Mouse (Mus musculus) embryonic stem cell, embryonic (primary cell): ENCODE results near the gene Iqschfp.

Experiments used
- CTCF ChIA-PET, 4 experiments: fragments of 300-600 bp in 2 of 4; fragments of 350-600 bp in 2 of 4; sonication (Branson Sonifier 250); formaldehyde crosslinking; loops; one replicate each; lab custom pipeline; 2022; ENCODE audit warnings: inconsistent platforms in 2 of 4; lab: Charles Lee
- POLR2A ChIA-PET, 4 experiments: fragments of 300-600 bp in 2 of 4; fragments of 350-600 bp in 2 of 4; sonication (Branson Sonifier 250); formaldehyde crosslinking; loops; one replicate each; lab custom pipeline; 2022; ENCODE audit warnings: antibody characterized with exemption in 4 of 4, inconsistent platforms in 1 of 4; lab: Charles Lee

Gene Iqschfp

GRCm38 (mm10) chr3:68656607-68657352 lies 764.7 kb downstream of the Iqschfp start:
- POLR2A ChIA-PET, result interaction anchor here in 1 of 4 experiments (1.0 kb wide), 1 partner anchor 18 kb away, joined by 3 read pairs; no protein-coding TSS in a partner anchor
- CTCF ChIA-PET, result no interaction called here

DNA sequence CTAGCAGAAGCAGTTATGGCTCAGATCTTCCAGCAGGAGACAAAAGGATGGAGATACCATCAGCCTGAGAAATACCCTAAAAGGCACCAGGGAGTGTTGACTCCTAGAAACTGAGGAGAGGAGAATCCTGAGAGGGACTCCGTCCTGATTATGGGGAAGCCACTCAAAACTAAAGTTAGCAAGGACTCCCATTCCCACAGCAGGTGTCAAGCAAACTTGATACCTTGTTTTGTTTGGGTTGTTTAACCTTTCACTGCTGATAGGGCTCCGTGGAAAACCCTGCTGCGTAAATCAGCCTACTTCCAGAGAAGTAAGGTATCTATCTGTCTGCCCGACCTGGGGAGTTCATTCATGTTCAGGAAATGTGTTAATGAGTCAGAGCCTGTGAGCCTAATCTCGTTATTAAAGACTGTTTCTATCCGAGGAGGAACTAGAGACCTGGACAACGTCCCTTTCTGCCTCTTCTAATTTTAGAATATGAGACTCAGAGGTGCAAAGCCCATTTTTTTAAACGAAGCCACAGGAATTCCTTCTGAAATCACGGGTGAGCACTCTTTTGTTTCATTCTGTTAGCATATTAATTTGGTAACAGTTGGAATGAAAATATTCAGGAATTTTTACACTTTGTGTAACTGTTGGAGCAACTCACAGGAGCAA lies 765.7 kb downstream of the Iqschfp start:
- ChIA-PET POLR2A (no interaction called here), CTCF (no interaction called here)

DNA sequence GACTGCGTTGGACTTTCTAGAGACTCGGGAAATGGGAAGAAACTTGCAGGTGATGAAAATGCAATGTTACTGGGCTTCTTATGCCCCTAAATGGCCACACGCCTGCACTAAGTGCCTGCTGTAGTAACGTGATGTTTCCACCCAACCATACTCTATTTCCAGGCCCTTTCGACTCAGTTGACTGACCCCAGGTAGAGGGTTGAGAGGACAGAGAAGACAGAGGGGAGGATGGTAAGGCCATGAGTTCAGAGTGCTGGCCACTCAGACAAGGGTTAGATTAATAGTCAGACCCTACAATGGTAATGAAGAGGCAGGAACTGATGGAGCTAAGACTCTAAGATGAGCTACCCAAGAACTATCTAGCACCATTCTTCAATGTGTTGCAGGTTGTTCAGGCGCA lies 768.0 kb downstream of the Iqschfp start:
- POLR2A ChIA-PET, result no interaction called here
- CTCF ChIA-PET, result no interaction called here

GRCm38 (mm10) chr3:68660538-68660937 lies 768.5 kb downstream of the Iqschfp start:
- ChIA-PET CTCF (no interaction called here), POLR2A (interaction anchor here in 1 of 4 experiments (0.5 kb wide), 1 partner anchor 86 kb away, joined by 4 read pairs; no protein-coding TSS in a partner anchor)

GRCm38 (mm10) chr3:68662386-68662785 lies 770.4 kb downstream of the Iqschfp start:
- ChIA-PET CTCF (no interaction called here), POLR2A (no interaction called here)

DNA sequence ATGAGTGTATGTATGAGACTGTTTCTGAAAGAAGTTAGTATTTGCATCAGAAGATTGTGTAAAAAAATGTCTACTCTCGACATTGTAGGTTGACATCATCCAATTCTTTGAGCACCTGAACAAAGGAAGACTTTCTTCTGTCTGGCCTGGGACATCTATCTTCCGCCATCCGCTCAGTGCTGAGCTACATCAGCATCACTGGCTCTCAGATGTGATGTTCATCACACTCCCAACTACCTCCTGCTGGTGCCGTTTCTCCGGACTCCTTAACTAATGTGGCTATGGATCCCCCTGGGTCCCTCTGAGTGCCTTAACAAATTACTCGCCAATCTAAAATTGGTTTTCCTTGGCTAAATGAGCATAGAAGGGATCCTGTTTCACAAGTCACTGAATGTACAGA lies 772.3 kb downstream of the Iqschfp start:
- CTCF ChIA-PET, result no interaction called here

GRCm38 (mm10) chr3:68666377-68666776 lies 774.3 kb downstream of the Iqschfp start:
- CTCF ChIA-PET, result no interaction called here
- POLR2A ChIA-PET, result no interaction called here

More for the DNA sequence above, 772.3 kb downstream of the Iqschfp start:
- POLR2A ChIA-PET, result no interaction called here

- CTCF ChIA-PET, result no interaction called here
- POLR2A ChIA-PET, result no interaction called here
Observed at GRCm38 (mm10) chr3:68667852-68668251, 775.8 kb downstream of the Iqschfp start.

DNA sequence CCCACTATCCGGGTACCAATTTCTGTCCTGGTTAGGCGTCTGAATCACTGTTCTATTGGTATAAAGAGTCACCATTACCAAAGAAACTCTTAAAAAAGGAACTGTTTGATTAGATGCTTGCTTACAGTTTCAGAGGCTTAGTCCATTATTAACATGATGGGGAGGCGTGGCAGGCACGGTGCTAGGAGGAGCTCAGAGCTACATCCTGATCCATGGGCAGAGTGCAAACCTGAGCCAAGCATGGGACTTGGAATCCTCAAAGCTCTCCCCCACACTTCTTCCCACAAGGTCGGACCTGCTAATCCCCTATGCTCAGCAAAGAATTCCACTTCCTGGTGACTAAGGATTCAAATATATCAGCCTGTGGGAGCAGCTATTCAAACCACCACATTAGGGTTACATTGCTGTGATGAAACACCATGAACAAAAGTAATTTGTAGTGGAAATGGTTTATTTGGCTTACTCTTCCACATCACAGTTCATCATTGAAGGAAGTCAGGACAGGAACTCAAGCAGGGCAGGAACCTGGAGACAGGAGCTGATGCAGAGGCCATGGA lies 777.5 kb downstream of the Iqschfp start:
- CTCF ChIA-PET, result interaction anchor here in 1 of 4 experiments (0.5 kb wide), 1 partner anchor 536 kb away, joined by 3 read pairs; no protein-coding TSS in a partner anchor
- POLR2A ChIA-PET, result interaction anchor here in 1 of 4 experiments (0.9 kb wide), 1 partner anchor 88 kb away, joined by 4 read pairs; no protein-coding TSS in a partner anchor

DNA sequence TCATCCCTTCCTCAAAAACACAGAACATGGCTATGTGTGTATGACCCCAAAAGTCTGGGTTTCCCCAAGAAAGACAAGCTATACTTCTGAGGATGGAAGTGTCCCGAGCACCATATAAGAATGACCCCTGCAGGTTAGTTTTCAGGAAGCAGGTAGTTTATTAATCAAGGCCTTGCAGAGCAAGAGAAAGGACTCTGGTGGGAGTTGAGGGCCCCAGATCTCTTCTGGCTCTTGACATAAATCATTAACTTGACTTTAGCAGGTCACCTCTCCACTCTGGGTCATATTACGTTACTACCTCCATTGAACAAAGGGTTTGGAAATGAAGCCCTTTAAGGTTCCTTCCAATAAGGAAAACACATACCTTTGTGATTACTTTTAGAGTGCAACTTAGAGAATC lies 782.7 kb downstream of the Iqschfp start:
- ChIA-PET POLR2A (no interaction called here), CTCF (no interaction called here)

GRCm38 (mm10) chr3:68675216-68675835 lies 783.3 kb downstream of the Iqschfp start:
- ChIA-PET POLR2A (interaction anchor here in 2 of 4 experiments (0.7 to 1.6 kb wide), 2 partner anchors 18 to 191 kb away, joined by 3 to 5 read pairs; no protein-coding TSS in a partner anchor), CTCF (interaction anchor here in 1 of 4 experiments (0.6 kb wide), 2 partner anchors 64 to 99 kb away, joined by 4 to 6 read pairs; no protein-coding TSS in a partner anchor)
